Mouse (Mus musculus) neural tube, embryonic 13.5 days (tissue): ENCODE measurements at regions not wholly inside any gene's neighbourhood (a gene's known extent, or its start where the extent isn't known, plus 50 kb on each side); places are given as distances from the start of the nearest gene placed in this dataset.

ENCODE experiments used
- ATAC-seq: fragments of 200-750 bp; cut with Nextera tagmentation; 2 replicates; pipeline ENCODE4 v1.8.0; 2017; ENCODE audit warnings: low read depth, mild to moderate bottlenecking, moderate TSS enrichment, moderate library complexity
- H3K27ac ChIP-seq: fragments of 300-500 bp; sonication (generic); replicated peaks from 2 replicates; pipeline ENCODE4 v1.5.1; 2015; ENCODE audit warnings: moderate library complexity, mild to moderate bottlenecking, inconsistent platforms
- H3K27me3 ChIP-seq: fragments of 300-500 bp; sonication (generic); 2 replicates; pipeline ENCODE4 v1.6.1; 2015; ENCODE audit warnings: mild to moderate bottlenecking, inconsistent platforms
- H3K36me3 ChIP-seq: fragments of 300-500 bp; sonication (generic); 2 replicates; pipeline ENCODE4 v1.6.1; 2015; ENCODE audit warnings: mild to moderate bottlenecking, inconsistent platforms
- H3K4me1 ChIP-seq: fragments of 300-500 bp; sonication (generic); replicated peaks from 2 replicates; pipeline ENCODE4 v1.6.1; 2015; ENCODE audit warnings: inconsistent platforms
- H3K4me2 ChIP-seq: fragments of 300-500 bp; sonication (generic); 2 replicates; pipeline ENCODE4 v1.6.1; 2015; ENCODE audit warnings: inconsistent platforms, mild to moderate bottlenecking, moderate library complexity
- H3K4me3 ChIP-seq: fragments of 300-500 bp; sonication (generic); 2 replicates; pipeline ENCODE4 v1.5.1; 2015; ENCODE audit warnings: mild to moderate bottlenecking, inconsistent platforms
- H3K9ac ChIP-seq: fragments of 300-500 bp; sonication (generic); 2 replicates; pipeline ENCODE4 v1.6.1; 2015; ENCODE audit warnings: moderate library complexity, mild to moderate bottlenecking, inconsistent platforms
- H3K9me3 ChIP-seq: fragments of 300-500 bp; sonication (generic); 2 replicates; pipeline ENCODE4 v1.6.1; 2016; ENCODE audit warnings: inconsistent platforms
- WGBS: fragments of 180-500 bp; shearing (Covaris S2); methylation state at CpG from one replicate; pipeline ENCODE4 v1.1.7; 2015; 5-methylcytosine and 5-hydroxymethylcytosine counted together

DNA sequence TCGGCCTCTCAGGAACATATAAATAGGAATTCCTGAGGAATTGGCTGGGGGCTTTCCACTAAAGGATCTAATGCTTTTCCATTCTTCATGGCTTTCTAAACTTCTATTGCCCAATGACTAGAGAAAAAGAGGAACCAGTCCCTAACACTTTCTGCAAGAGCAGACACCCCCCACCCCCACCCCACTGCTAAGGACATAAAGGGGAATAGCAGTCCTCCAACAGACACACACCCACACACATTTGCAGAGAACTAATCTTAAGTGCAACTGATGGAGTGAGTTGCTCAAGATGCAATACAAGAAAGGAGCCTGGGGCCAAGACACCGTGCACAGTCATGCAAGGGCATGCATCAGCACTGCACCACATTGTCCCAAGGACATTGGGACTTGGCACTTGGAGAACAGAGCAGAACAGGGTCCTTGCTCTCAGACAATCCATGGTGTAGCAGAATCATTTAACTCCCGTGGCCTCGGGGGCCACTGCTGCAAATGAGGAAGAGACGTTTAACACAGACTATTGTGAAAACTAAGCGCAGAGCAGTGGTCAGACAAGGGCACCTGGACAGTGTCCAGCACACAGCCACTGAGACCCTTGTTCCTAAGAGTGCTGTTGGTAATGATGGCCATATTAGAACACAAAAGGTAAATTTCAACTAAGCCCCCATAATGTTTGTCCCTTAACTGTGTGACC lies 161.1 kb downstream of the Xpnpep1 start:
- WGBS, result 91% methylated on average over 6 of the region's 6 CpGs
- no peaks in the 10 kb centered on the region for H3K27me3 ChIP-seq
- H3K9ac ChIP-seq, result no peak overlapping the region
- H3K36me3 ChIP-seq, result no peaks in the 10 kb centered on the region
- no peaks in the 10 kb centered on the region for H3K9me3 ChIP-seq
- no peak overlapping the region for H3K27ac ChIP-seq
- no peak overlapping the region for H3K4me3 ChIP-seq
- H3K4me2 ChIP-seq, result no peak overlapping the region
- peaks cover 4% of the 10 kb centered on the region; the same call in 1 of the 2 replicates for H3K4me1 ChIP-seq
- ATAC-seq, result no peak

- H3K9ac ChIP-seq, result no peak overlapping the region
- H3K27ac ChIP-seq, result no peak overlapping the region
- no peak overlapping the region for H3K4me2 ChIP-seq
- H3K4me3 ChIP-seq, result no peak overlapping the region
- ATAC-seq, result no peak
- H3K27me3 ChIP-seq, result no peaks in the 10 kb centered on the region
- peaks cover 3% of the 10 kb centered on the region; the same call in 1 of the 2 replicates for H3K4me1 ChIP-seq
- WGBS, result 91% methylated on average over 1 of the region's 1 CpGs
- H3K9me3 ChIP-seq, result no peaks in the 10 kb centered on the region
- H3K36me3 ChIP-seq, result no peaks in the 10 kb centered on the region
Observed at GRCm38 (mm10) chr19:52866635-52867034, 173.4 kb downstream of the Xpnpep1 start.

DNA sequence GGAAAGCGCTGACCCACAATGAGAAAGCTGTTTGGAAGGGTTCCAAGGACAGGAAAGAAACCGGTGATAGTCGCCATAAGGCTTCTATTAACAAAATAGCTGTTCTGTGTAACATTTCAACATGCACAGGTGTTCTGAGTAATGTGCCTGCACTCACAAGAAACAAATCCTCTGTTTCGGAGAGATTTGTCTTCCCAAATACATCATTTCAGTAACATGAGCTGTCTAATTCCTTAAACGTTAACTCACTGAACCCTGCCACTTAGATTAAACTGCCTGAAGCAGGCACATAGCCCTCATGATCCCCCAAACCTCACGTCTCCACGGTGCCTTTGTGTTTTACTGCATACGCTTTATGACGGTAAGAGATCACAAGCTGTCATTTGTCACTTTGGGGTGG lies 178.4 kb downstream of the Xpnpep1 start:
- ATAC-seq, result no peak
- no peak overlapping the region for H3K27ac ChIP-seq
- peaks cover 7% of the 10 kb centered on the region; the same call in 1 of the 2 replicates for H3K4me1 ChIP-seq
- H3K36me3 ChIP-seq, result no peaks in the 10 kb centered on the region
- H3K9me3 ChIP-seq, result no peaks in the 10 kb centered on the region; the same call in 1 of the 2 replicates
- no peak overlapping the region for H3K4me3 ChIP-seq
- H3K4me2 ChIP-seq, result 0 out of 2 replicates have a peak overlapping the region, but pooled peaks have one; percentile 9
- no peaks in the 10 kb centered on the region for H3K27me3 ChIP-seq
- H3K9ac ChIP-seq, result no peak overlapping the region
- 39% methylated on average over 9 of the region's 9 CpGs for WGBS

DNA sequence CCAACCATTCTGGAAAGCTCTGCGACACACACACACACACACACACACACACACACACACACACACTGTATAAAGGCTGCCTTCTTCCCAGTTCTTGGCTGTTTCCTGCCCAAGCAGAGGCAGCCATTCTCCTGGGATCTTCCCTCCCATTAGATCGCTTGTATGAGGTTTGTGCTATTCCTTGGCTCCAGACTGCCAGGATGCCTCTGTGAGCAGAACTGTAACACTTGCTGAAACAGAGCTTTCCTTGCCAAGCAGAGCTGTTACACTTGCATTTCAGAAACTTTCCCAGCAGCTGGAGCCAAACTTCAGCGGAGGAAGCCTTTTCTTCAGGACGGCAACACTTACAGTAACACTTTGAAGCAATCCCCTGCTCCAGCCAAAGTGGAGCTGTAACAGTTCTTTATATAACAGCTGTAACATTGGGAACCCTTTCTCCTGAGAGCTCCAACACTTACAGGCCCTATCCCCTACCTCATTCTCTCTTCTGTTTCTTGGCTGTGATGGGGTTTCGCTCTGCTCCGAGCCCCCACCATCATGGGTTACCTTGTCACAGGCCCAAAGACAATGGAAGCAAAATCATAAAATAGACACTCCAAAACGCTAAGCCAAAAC lies 185.8 kb downstream of the Xpnpep1 start:
- H3K4me2 ChIP-seq, result no peak overlapping the region
- H3K27ac ChIP-seq, result no peak overlapping the region
- no peaks in the 10 kb centered on the region for H3K9me3 ChIP-seq
- H3K27me3 ChIP-seq, result no peaks in the 10 kb centered on the region
- 84% methylated on average over 7 of the region's 7 CpGs for WGBS
- no peaks in the 10 kb centered on the region for H3K4me1 ChIP-seq
- no peak overlapping the region for H3K4me3 ChIP-seq
- no peaks in the 10 kb centered on the region for H3K36me3 ChIP-seq
- ATAC-seq, result no peak
- no peak overlapping the region for H3K9ac ChIP-seq

GRCm38 (mm10) chr19:52816202-52816601 lies 223.8 kb downstream of the Xpnpep1 start:
- Histone ChIP-seq H3K4me1 (no peaks in the 10 kb centered on the region), H3K36me3 (no peaks in the 10 kb centered on the region), H3K27ac (no peak overlapping the region), H3K9ac (no peak overlapping the region), H3K9me3 (no peaks in the 10 kb centered on the region), H3K4me3 (no peak overlapping the region), H3K4me2 (no peak overlapping the region), H3K27me3 (no peaks in the 10 kb centered on the region)
- 89% methylated on average over 7 of the region's 7 CpGs for WGBS
- no peak for ATAC-seq

DNA sequence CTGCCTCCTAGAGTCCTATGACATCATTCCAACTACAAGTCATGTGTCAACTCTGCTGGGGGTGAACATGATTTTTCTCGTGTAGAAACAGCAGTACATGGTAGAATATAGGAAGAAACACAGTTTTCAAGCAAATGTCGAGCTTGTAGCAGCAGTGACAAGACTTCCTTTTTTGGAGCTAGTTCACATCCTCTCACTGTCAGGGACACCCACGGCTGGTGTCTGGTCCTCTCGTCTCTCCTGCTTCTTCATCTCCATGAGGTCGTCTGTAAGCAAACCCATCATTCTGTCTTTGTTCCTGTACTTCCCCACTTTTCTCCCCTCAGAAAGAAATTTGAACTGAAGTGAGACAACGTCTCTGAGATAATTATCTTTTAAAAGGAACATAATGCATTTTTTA lies 228.0 kb downstream of the Xpnpep1 start:
- no peak overlapping the region for H3K4me2 ChIP-seq
- no peaks in the 10 kb centered on the region for H3K9me3 ChIP-seq
- no peaks in the 10 kb centered on the region for H3K36me3 ChIP-seq
- no peak for ATAC-seq
- H3K27ac ChIP-seq, result no peak overlapping the region
- H3K4me1 ChIP-seq, result no peaks in the 10 kb centered on the region
- no peak overlapping the region for H3K4me3 ChIP-seq
- 79% methylated on average over 6 of the region's 6 CpGs for WGBS
- H3K27me3 ChIP-seq, result no peaks in the 10 kb centered on the region
- no peak overlapping the region for H3K9ac ChIP-seq

- ATAC-seq, result no peak
- H3K36me3 ChIP-seq, result no peaks in the 10 kb centered on the region
- 0 out of 2 replicates have a peak, but pooled peaks cover 4% of the 10 kb centered on the region for H3K4me1 ChIP-seq
- H3K27me3 ChIP-seq, result no peaks in the 10 kb centered on the region
- H3K27ac ChIP-seq, result no peak overlapping the region
- H3K4me2 ChIP-seq, result no peak overlapping the region
- 79% methylated on average over 3 of the region's 3 CpGs for WGBS
- H3K4me3 ChIP-seq, result no peak overlapping the region
- H3K9me3 ChIP-seq, result no peaks in the 10 kb centered on the region
- no peak overlapping the region for H3K9ac ChIP-seq
Observed at GRCm38 (mm10) chr19:52788802-52789201, 251.2 kb downstream of the Xpnpep1 start.

- no peaks in the 10 kb centered on the region for H3K4me1 ChIP-seq
- H3K4me2 ChIP-seq, result no peak overlapping the region
- no peak overlapping the region for H3K27ac ChIP-seq
- no peaks in the 10 kb centered on the region for H3K27me3 ChIP-seq
- WGBS, result 86% methylated on average over 4 of the region's 4 CpGs
- no peak overlapping the region for H3K9ac ChIP-seq
- H3K4me3 ChIP-seq, result no peak overlapping the region
- H3K36me3 ChIP-seq, result no peaks in the 10 kb centered on the region
- ATAC-seq, result no peak
- H3K9me3 ChIP-seq, result 0 out of 2 replicates have a peak, but pooled peaks cover 5% of the 10 kb centered on the region
Observed at GRCm38 (mm10) chr19:52768761-52769388, 271.1 kb downstream of the Xpnpep1 start.

GRCm38 (mm10) chr19:52768117-52768516 lies 271.9 kb downstream of the Xpnpep1 start:
- Histone ChIP-seq H3K9me3 (0 out of 2 replicates have a peak, but pooled peaks cover 5% of the 10 kb centered on the region), H3K36me3 (no peaks in the 10 kb centered on the region), H3K4me1 (no peaks in the 10 kb centered on the region), H3K27me3 (no peaks in the 10 kb centered on the region), H3K9ac (no peak overlapping the region), H3K4me2 (no peak overlapping the region), H3K4me3 (no peak overlapping the region), H3K27ac (no peak overlapping the region)
- ATAC-seq, result no peak
- WGBS, result 86% methylated on average over 5 of the region's 5 CpGs

DNA sequence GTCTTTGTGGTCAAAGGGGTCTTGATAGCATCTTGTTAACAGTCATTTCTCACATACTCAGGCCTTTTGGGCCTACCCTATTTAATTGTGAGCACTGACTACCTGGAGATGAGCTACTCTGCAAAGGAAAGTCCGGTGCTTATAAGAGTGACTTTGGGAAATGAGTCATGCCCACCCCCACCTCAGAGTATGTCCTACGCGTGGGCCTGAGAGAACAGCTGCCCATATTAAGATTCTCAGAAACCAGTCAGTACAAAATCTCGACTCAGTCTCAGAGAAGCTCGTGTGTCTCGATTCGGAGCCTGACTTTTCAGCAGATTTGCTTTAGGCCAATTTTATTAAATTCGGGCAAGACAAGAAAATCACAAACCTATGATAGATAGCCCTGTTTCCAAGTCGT lies 301.1 kb downstream of the Xpnpep1 start:
- no peak for ATAC-seq
- 93% methylated on average over 9 of the region's 9 CpGs for WGBS
- Histone ChIP-seq H3K27me3 (no peaks in the 10 kb centered on the region), H3K4me2 (no peak overlapping the region), H3K4me3 (no peak overlapping the region), H3K9me3 (no peaks in the 10 kb centered on the region), H3K4me1 (no peaks in the 10 kb centered on the region), H3K9ac (no peak overlapping the region), H3K36me3 (no peaks in the 10 kb centered on the region), H3K27ac (no peak overlapping the region)

DNA sequence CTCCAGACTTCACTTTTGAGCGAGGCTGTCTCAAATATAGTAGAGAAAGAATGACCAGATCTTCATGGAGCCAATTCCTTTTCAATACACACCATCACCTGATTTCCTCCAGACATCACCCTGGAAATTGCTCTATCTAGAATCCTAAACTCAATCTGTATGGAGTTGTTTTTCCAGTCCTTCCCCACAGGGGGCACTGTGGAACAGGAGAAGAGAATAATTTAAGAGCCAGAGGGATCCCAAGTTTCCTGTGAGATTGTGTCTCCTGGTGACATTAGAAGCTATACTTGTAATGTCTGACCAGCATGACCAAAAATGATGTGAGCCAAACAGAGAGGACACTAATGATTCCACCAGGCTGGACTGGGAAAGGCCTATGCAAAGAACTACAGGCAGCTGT lies 318.2 kb downstream of the Xpnpep1 start:
- no peak overlapping the region for H3K4me3 ChIP-seq

GRCm38 (mm10) chr19:52715359-52715758 lies 324.7 kb downstream of the Xpnpep1 start:
- Histone ChIP-seq H3K9ac (no peak overlapping the region), H3K9me3 (no peaks in the 10 kb centered on the region), H3K4me1 (no peaks in the 10 kb centered on the region), H3K36me3 (no peaks in the 10 kb centered on the region), H3K27me3 (no peaks in the 10 kb centered on the region), H3K27ac (no peak overlapping the region), H3K4me2 (no peak overlapping the region), H3K4me3 (no peak overlapping the region)
- WGBS, result 82% methylated on average over 5 of the region's 5 CpGs
- ATAC-seq, result no peak

More for the DNA sequence above, 318.2 kb downstream of the Xpnpep1 start:
- Histone ChIP-seq H3K27me3 (no peaks in the 10 kb centered on the region), H3K4me2 (no peak overlapping the region), H3K4me1 (no peaks in the 10 kb centered on the region), H3K27ac (no peak overlapping the region), H3K9ac (no peak overlapping the region), H3K36me3 (no peaks in the 10 kb centered on the region), H3K9me3 (no peaks in the 10 kb centered on the region)
- ATAC-seq, result no peak
- 21% methylated on average over 1 of the region's 1 CpGs for WGBS
